Mouse (Mus musculus) liver, adult (tissue): ENCODE data around the gene Churc1.

Experiments
- GATA4 ChIP-seq: IDR thresholded peaks from 2 replicates; pipeline ENCODE4 v1.6.1; 2014; ENCODE audit warnings: mild to moderate bottlenecking, low read length; ENCODE audit not compliant: insufficient replicate concordance

Gene Churc1

GRCm38 (mm10) chr12:76778305-76779083, 13.2 kb downstream of the Churc1 start:
- TF ChIP-seq GATA4, result no peak

GRCm38 (mm10) chr12:76779951-76780350, 14.6 kb downstream of the Churc1 start:
- TF ChIP-seq GATA4, result no peak

- TF ChIP-seq GATA4, result no peak
Measured at GRCm38 (mm10) chr12:76780639-76781468, 15.5 kb downstream of the Churc1 start.

- no peak for TF ChIP-seq GATA4
Measured at GRCm38 (mm10) chr12:76784056-76784619, 18.8 kb downstream of the Churc1 start.

GRCm38 (mm10) chr12:76790446-76791084, 25.2 kb downstream of the Churc1 start:
- no peak for TF ChIP-seq GATA4

GRCm38 (mm10) chr12:76795350-76795749, 30.0 kb downstream of the Churc1 start, which contains the start of gene Gpx2:
Gpx2 (minus strand) TSS chr12:76795554.
- no peak for TF ChIP-seq GATA4

- TF ChIP-seq GATA4, result no peak
Measured at GRCm38 (mm10) chr12:76796938-76797539, 31.7 kb downstream of the Churc1 start.

- no peak for TF ChIP-seq GATA4
Measured at GRCm38 (mm10) chr12:76798008-76798720, 32.8 kb downstream of the Churc1 start.

- no peak for TF ChIP-seq GATA4
Measured at GRCm38 (mm10) chr12:76803028-76803427, 37.7 kb downstream of the Churc1 start.

- no peak for TF ChIP-seq GATA4
Measured at GRCm38 (mm10) chr12:76803700-76804252, 38.4 kb downstream of the Churc1 start.

- TF ChIP-seq GATA4, result no peak
Measured at GRCm38 (mm10) chr12:76805056-76805811, 39.9 kb downstream of the Churc1 start.

- TF ChIP-seq GATA4, result no peak
Measured at GRCm38 (mm10) chr12:76807796-76808195, 42.5 kb downstream of the Churc1 start.

- TF ChIP-seq GATA4, result no peak
Measured at GRCm38 (mm10) chr12:76810491-76810890, 45.2 kb downstream of the Churc1 start.
